Mouse (Mus musculus) kidney, adult 2 months (tissue): Measurements from ENCODE around the gene Commd8.

Experiments used
- CTCF ChIP-seq: fragments of 200-500 bp; conservative IDR thresholded peaks from 2 replicates; pipeline ENCODE4 v1.5.1; 2011; ENCODE audit warnings: low read depth, mild to moderate bottlenecking, control low read depth, low read length, moderate library complexity, mixed read lengths; ENCODE audit not compliant: insufficient read depth, insufficient read length
- POLR2A ChIP-seq: fragments of 200-500 bp; IDR thresholded peaks from one replicate; pipeline ENCODE4 v1.6.1; 2011; ENCODE audit warnings: low read depth, low read length, control low read depth

- TF ChIP-seq POLR2A = no peak
- TF ChIP-seq CTCF = no peak
Measured at GRCm38 (mm10) chr5:72191154-72191553, 23.2 kb upstream of the Commd8 start.
